Mouse (Mus musculus): ENCODE measurements around the gene Efna4. TPM values are rescaled to one million over a fixed set of nuclear protein-coding genes. Genes with fewer than 3 reads are reported as not detected.
A peak's percentile ranks its signal among the peaks of the same experiment; 100 is the strongest.

Gene Efna4
- polyA plus RNA-seq, 1 experiment from 2014 or later, result 21.9 TPM

DNA sequence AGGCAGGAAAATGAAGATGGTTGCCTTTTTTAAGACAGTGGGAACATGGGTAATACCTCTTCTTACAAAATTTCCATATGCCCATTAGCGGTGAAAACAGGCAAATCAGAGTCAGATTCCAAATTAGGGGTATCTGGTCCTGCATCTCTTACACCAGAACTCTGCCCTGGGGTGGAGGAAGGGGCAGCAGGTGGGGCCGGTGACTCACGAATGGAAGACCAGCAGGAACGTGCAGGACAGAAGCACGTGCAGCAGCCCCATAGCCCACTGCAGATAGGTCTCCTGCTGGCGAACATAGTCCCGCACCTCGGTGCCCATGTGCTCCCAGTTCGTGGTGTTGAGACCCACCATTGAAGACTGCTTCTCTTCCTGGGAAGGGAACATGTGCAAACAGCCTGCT, 18.2 kb upstream of the Efna4 start:
- WGBS, result 74% methylated on average over 9 of the region's 9 CpGs
- Histone ChIP-seq H3K36me3 (no peaks in the 10 kb centered on the region), H3K27ac (replicated peaks) (no peak overlapping the region), H3K9me3 (replicated peaks) (no peaks in the 10 kb centered on the region), H3K4me1 (peaks cover 15% of the 10 kb centered on the region), H3K4me3 (no peak overlapping the region), H3K27me3 (ENCODE audit: low read depth, poor library complexity, severe bottlenecking) (peaks cover 35% of the 10 kb centered on the region)
- DNase-seq (ENCODE audit: low spot score), result no peak

DNA sequence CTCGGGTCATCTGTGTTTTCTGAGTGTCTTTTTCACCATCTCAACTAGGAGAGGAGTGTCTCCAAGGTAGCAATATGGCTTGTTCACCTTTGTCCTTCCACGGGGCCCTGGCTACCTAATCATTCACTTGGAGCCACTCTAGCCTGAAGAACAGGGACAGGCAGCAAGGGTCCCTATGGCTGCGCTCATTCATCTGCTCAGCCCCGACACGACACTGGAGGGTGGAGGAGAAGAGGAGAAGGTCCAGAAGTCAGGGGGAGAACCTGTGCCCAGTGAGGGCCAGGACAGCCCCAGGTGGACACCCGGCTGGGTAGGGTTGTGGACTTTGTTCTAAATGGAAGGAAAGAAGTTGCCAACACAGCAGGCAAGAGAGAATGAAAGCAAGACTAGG, 17.7 kb upstream of the Efna4 start:
- Histone ChIP-seq H3K4me3 (no peak overlapping the region), H3K9me3 (replicated peaks) (no peaks in the 10 kb centered on the region), H3K27me3 (ENCODE audit: low read depth, poor library complexity, severe bottlenecking) (peaks cover 40% of the 10 kb centered on the region), H3K36me3 (no peaks in the 10 kb centered on the region), H3K4me1 (peaks cover 18% of the 10 kb centered on the region), H3K27ac (replicated peaks) (peak overlapping the region; percentile 49; the same call in 1 of the 2 replicates)
- no peak for DNase-seq (ENCODE audit: low spot score)
- WGBS, result 88% methylated on average over 6 of the region's 6 CpGs

DNA sequence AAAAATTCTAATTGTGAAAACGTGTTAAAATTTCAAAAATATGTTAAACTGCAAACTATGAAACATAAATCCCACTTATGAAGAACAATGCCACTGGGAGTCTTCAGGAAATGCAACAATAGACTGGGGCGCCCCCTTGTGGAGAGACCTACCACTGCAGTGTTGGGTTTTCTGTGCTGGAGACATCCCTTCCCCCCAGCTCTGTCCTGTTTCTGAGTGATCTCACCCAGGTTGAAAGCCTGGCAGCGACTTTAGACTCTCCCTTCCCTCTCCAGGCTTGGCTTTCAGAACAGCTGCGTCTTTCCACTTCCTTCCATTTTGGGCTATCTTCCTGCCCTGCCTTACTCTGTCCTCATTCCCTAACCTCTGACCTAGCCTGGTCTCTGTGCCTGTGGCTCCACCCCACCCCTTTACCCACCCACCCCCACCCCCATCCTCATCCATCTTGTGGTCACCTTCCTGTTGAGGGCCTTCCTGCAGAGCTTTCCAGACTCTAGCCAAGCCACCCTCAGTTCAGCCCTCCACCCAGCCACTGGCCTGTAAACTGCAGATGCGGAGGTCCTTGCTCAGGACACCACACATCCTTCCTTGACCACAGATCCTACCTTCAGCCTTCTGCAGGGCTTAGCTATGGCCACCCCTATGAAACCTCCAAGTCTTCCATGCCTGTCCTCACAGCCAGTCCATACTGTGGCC, 17.1 kb upstream of the Efna4 start:
- WGBS, result 20% methylated on average over 5 of the region's 5 CpGs
- no peaks in the 10 kb centered on the region for H3K9me3 ChIP-seq (replicated peaks)
- H3K27me3 ChIP-seq (ENCODE audit: low read depth, poor library complexity, severe bottlenecking), result peaks cover 45% of the 10 kb centered on the region
- no peaks in the 10 kb centered on the region for H3K36me3 ChIP-seq
- H3K4me1 ChIP-seq, result peaks cover 23% of the 10 kb centered on the region
- peak; percentile 78 for DNase-seq (ENCODE audit: low spot score)
- peak overlapping the region; percentile 49 for H3K27ac ChIP-seq (replicated peaks)
- no peak overlapping the region for H3K4me3 ChIP-seq

DNA sequence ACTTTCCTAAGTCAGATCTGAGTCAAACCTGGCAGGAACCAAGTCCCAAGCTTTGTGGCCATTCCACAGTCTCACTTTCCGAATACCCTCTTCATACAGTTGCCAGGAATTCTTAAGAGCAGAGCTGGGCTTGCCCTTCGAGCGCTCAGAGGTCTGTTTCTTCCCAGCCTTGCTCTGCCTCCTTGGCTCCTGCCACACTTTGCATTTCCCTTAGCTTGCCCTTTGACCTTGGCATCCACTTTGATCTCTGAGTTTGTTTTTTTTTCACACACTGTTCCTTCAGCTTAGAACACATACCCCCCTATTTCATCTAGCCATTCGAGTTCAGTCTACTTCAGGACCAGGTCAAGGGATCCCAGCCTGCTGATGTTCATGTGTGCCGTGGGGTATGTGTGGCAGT, 13.4 kb upstream of the Efna4 start:
- Histone ChIP-seq H3K9me3 (replicated peaks) (no peaks in the 10 kb centered on the region), H3K4me3 (no peak overlapping the region), H3K36me3 (0 out of 2 replicates have a peak, but pooled peaks cover 6% of the 10 kb centered on the region), H3K4me1 (peaks cover 43% of the 10 kb centered on the region), H3K27ac (replicated peaks) (no peak overlapping the region), H3K27me3 (ENCODE audit: low read depth, poor library complexity, severe bottlenecking) (peaks cover 71% of the 10 kb centered on the region)
- DNase-seq (ENCODE audit: low spot score), result no peak
- 71% methylated on average over 5 of the region's 5 CpGs for WGBS

DNA sequence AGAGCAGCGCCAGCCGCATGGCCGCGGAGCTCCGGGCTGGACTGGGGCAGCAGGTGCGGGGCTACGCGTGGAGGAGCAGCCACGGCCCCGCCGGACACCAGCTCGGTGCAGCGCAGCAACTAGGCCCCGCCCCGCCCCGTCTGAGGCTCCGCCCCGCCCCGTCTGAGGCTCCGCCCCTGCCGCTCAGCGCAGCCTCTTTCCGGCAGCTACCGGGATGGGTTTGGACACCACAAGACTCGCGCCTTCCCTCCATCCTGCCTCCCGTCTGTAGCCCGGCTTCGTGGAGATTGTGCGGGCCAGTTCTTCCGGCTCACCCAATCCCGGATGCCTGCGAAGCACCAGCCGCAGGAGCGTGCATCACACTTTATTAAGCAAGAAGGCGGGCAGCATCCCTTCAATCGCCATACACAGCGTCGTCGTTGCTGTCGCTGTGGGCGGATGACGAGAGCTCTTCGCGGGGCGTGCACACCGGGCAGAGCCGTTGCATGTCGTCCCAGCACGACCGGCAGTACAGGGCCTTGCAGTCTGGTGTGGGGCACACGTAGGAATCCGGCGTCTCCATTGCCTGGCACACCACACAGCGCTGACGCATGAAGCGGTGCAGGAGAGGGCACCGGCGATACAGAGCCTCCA, 12.2 kb upstream of the Efna4 start, which contains the start of gene Adam15:
TSS of gene Adam15 (minus strand) at position 128 of the 633 bp plus-strand sequence.
- Histone ChIP-seq H3K9me3 (replicated peaks) (no peaks in the 10 kb centered on the region), H3K4me1 (peaks cover 39% of the 10 kb centered on the region), H3K27ac (replicated peaks) (peak within 1 kb of the TSS; percentile 79), H3K36me3 (peaks cover 12% of the 10 kb centered on the region; the same call in 1 of the 2 replicates), H3K4me3 (peak within 1 kb of the TSS; percentile 64), H3K27me3 (ENCODE audit: low read depth, poor library complexity, severe bottlenecking) (peaks cover 59% of the 10 kb centered on the region)
- peak; percentile 92 for DNase-seq (ENCODE audit: low spot score)
- WGBS, result 1% methylated on average over 53 of the region's 59 CpGs

DNA sequence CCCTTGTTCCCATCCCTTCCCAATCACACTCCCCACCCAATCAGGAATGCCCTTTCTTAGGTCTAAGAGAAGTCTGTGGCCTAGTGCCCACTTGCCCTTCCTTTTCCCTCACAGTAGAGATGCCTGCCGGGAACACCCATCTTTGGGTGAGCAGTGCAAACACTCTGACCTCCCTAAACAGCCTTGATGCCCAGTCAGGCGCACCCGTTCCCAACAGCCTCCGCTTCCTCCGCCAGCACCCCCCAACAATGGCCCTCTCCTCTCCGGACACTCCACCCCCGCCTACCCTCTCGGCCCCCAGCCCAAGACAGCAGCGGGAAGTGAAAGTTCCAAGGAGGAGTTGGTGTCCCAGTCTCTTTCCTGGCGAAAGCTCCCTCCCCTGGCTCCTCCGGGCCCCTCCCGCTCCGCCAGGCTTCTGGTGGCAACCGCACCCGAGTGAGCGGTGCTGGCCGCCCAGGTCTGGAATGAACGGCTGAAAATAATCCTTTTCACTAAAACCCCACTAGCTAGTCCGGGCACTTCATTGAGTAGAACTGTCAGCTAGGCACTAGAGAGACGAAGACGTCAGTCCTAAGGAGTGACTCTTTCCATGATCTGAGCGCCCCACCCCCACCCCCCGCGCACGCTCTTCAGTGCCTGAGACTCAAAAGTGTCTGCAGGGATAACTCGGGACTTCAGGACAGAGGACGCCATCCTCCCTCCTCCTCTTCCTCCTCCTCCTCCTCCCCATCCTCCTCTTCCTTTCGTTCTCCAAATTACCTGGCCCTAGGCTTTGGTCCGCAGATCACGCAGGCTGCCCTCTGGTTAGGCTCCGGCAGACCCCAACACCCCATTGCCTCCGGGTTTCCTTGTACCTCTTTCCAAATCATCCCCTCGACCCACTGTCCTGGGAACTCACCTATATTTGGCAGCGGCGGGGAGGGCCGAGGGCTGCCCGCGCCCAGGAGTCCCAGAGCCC, 11.4 kb upstream of the Efna4 start:
- peaks cover 37% of the 10 kb centered on the region for H3K4me1 ChIP-seq
- peak overlapping the region; percentile 79 for H3K27ac ChIP-seq (replicated peaks)
- H3K36me3 ChIP-seq, result peaks cover 19% of the 10 kb centered on the region; the same call in 1 of the 2 replicates
- peak overlapping the region; percentile 64 for H3K4me3 ChIP-seq
- no peaks in the 10 kb centered on the region for H3K9me3 ChIP-seq (replicated peaks)
- peaks cover 59% of the 10 kb centered on the region for H3K27me3 ChIP-seq (ENCODE audit: low read depth, poor library complexity, severe bottlenecking)
- peak; percentile 41 for DNase-seq (ENCODE audit: low spot score)
- under 1% methylated on average over 38 of the region's 38 CpGs for WGBS

DNA sequence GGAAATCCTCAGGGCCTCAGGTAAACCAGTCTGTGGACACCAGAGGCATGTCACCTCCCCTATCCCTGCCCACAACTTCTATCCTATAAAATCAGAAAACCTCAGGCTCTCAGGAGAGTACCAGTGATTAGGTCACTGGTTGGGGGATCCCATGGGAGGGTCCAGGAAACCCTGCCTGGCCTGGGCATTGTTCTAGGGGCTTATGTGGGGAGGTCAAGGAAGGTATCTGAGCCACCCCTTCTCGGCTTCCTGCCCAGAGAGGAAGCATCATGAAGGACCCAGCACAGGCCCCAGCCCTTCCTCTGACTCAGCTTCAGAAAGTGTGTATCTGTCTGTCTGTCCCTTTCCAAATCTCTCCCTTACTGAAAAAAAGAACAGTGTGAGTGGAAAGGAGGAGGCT, 10.1 kb upstream of the Efna4 start:
- WGBS, result 43% methylated on average over 1 of the region's 1 CpGs
- no peak for DNase-seq (ENCODE audit: low spot score)
- H3K4me1 ChIP-seq, result peaks cover 37% of the 10 kb centered on the region
- peaks cover 56% of the 10 kb centered on the region for H3K27me3 ChIP-seq (ENCODE audit: low read depth, poor library complexity, severe bottlenecking)
- H3K9me3 ChIP-seq (replicated peaks), result no peaks in the 10 kb centered on the region
- H3K36me3 ChIP-seq, result peaks cover 32% of the 10 kb centered on the region
- H3K27ac ChIP-seq (replicated peaks), result no peak overlapping the region
- 0 out of 2 replicates have a peak overlapping the region, but pooled peaks have one; percentile 64 for H3K4me3 ChIP-seq

DNA sequence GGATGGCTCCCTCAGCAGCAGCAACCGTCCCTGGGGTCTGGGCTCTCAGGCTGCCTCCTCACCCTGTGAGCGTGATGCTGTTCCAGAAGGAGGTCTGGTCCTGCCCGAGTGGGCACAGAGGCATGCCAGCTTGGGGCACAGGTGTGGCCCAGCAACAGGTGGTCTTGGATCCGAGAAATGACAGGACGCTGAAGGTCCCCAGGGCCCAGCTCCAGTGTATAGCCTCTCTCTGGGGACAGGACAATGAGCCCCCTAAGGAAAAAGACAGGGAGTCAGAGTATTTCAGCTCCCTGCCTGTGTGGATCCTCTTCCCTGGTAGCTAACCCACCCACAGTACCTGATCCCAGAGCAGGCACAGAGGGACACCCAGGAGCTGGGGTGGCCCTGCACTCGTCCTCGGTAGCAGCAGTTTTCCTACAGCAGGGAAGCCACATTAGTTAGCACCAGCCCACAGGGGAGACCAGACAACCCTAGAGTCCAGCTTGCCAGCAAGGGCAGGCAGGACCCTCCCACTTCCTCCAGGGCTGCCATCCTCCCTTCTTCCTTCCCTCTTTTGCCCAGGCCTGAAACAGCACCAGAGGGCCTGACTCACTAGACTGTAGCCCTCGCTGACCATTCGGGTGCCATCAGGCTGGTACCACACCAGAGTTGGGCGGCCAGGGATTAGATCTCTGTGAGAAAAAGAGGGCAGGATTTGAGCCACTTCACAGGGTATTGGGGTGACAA, 9.2 kb upstream of the Efna4 start:
- no peak for DNase-seq (ENCODE audit: low spot score)
- Histone ChIP-seq H3K4me1 (peaks cover 30% of the 10 kb centered on the region), H3K27me3 (ENCODE audit: low read depth, poor library complexity, severe bottlenecking) (peaks cover 47% of the 10 kb centered on the region), H3K4me3 (no peak overlapping the region), H3K9me3 (replicated peaks) (no peaks in the 10 kb centered on the region), H3K27ac (replicated peaks) (0 out of 2 replicates have a peak overlapping the region, but pooled peaks have one; percentile 3), H3K36me3 (peaks cover 39% of the 10 kb centered on the region)
- WGBS, result 83% methylated on average over 10 of the region's 10 CpGs

DNA sequence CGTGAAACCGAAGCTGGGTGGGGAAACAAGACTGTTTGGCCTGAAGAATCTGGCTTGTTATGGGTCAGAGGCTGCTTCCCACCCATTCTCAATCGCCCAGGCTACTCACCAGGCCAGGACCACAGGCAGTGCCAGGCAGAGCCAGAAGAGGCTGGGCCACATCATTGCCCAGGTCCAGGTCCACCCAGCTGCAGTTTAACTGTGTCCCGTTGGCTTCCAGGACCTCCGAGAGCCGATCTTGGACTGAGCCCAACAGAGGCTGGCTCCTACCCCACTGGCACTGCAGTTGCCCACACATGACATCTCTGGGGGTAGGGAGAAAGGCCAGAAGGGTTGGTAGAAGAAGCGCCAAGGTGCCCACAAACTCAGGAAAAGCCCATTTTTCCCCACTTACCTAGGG, 5.5 kb upstream of the Efna4 start:
- H3K27ac ChIP-seq (replicated peaks), result no peak overlapping the region; the same call in 1 of the 2 replicates
- WGBS, result 92% methylated on average over 7 of the region's 7 CpGs
- no peaks in the 10 kb centered on the region for H3K9me3 ChIP-seq (replicated peaks)
- DNase-seq (ENCODE audit: low spot score), result no peak
- peaks cover 42% of the 10 kb centered on the region for H3K36me3 ChIP-seq
- H3K27me3 ChIP-seq (ENCODE audit: low read depth, poor library complexity, severe bottlenecking), result peaks cover 25% of the 10 kb centered on the region
- peaks cover 32% of the 10 kb centered on the region for H3K4me1 ChIP-seq
- H3K4me3 ChIP-seq, result no peak overlapping the region

DNA sequence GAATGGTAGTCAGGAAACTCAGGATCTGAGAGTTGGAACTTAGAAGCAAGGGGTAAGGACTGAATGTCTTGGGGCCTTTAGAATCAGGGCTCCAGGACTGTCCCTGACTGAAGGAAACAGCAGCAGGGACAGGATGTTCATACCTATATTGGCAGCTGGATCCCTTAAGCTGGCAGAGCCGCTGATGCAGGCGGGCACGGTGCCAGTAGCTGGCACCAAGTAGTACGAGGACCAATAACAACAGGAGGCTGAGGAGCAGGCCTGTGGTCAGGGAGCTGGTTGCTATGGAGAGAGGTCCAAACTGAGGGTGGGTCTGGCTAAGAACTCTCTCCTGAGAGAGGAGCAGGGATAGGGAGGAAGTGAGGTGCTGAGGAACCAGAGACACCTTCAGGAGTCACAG, 4.0 kb upstream of the Efna4 start:
- Histone ChIP-seq H3K9me3 (replicated peaks) (no peaks in the 10 kb centered on the region), H3K4me1 (peaks cover 42% of the 10 kb centered on the region), H3K27ac (replicated peaks) (no peak overlapping the region), H3K27me3 (ENCODE audit: low read depth, poor library complexity, severe bottlenecking) (peaks cover 10% of the 10 kb centered on the region), H3K4me3 (no peak overlapping the region), H3K36me3 (peaks cover 39% of the 10 kb centered on the region)
- DNase-seq (ENCODE audit: low spot score), result no peak
- 93% methylated on average over 4 of the region's 4 CpGs for WGBS

DNA sequence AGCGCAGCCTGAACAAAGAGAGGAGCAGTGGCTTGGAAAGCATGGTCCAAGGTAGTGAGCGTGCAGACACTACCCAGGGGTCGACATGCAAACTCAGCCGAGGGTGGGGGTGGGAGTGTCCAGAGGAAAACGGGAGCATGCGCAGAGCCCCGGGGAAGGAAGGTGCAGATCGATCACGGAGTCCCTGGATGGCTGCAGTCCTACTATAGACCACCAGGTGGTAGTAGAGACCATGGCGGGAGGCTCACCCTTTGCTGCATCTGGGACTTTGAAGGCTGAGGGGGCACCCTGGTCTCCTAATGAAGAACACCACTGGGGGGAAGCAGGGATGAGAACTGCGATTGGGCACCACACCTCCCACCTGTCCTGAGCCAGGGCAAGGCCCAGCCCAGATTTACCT, 2.6 kb upstream of the Efna4 start:
- peaks cover 56% of the 10 kb centered on the region for H3K4me1 ChIP-seq
- WGBS, result 2% methylated on average over 11 of the region's 11 CpGs
- H3K9me3 ChIP-seq (replicated peaks), result no peaks in the 10 kb centered on the region
- DNase-seq (ENCODE audit: low spot score), result peak; percentile 88
- H3K27ac ChIP-seq (replicated peaks), result peak overlapping the region; percentile 72
- H3K4me3 ChIP-seq, result peak overlapping the region; percentile 50
- H3K27me3 ChIP-seq (ENCODE audit: low read depth, poor library complexity, severe bottlenecking), result peaks cover 12% of the 10 kb centered on the region
- peaks cover 36% of the 10 kb centered on the region for H3K36me3 ChIP-seq

DNA sequence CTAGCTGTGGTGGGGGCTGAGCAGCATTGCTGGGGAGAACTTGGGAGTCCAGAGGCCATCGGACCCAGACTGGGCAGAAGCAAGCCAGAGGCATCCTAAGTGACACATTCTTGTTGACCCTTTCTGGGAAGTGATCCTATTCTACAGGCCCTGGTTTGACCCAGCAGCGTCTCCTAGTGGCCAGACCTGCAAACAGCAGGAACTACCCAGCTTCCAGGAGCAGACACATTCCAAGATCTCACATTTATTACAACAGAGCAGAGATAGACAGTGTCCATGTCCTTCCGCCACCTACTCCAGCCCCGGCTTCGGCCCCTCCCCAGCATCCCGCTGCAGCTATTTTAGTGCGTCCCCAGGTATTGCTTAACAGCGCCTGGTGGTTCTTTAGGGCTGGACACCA, 1.6 kb upstream of the Efna4 start:
- peaks cover 36% of the 10 kb centered on the region for H3K36me3 ChIP-seq
- H3K4me1 ChIP-seq, result peaks cover 62% of the 10 kb centered on the region
- H3K4me3 ChIP-seq, result peak overlapping the region; percentile 91; the same call in 1 of the 2 replicates
- WGBS, result 27% methylated on average over 8 of the region's 8 CpGs
- DNase-seq (ENCODE audit: low spot score), result peak; percentile 88
- H3K27ac ChIP-seq (replicated peaks), result peak overlapping the region; percentile 72; the same call in 1 of the 2 replicates
- no peaks in the 10 kb centered on the region for H3K9me3 ChIP-seq (replicated peaks)
- peaks cover 23% of the 10 kb centered on the region for H3K27me3 ChIP-seq (ENCODE audit: low read depth, poor library complexity, severe bottlenecking)
